Mouse (Mus musculus) testis, adult 2 months (tissue): Measurements from ENCODE around the gene Cav2. TPM values are rescaled to one million over a fixed set of nuclear protein-coding genes. Genes with fewer than 3 reads are reported as not detected.
A peak's percentile ranks its signal among the peaks of the same experiment; 100 is the strongest.

Experiments
- H3K27ac ChIP-seq: fragments of 200-500 bp; 2 replicates; pipeline ENCODE4 v1.5.1; 2012; ENCODE audit warnings: low read depth, low read length; ENCODE audit not compliant: control insufficient read depth, insufficient read depth
- H3K27me3 ChIP-seq: fragments of 200-500 bp; 2 replicates; pipeline ENCODE4 v1.6.1; 2012; ENCODE audit warnings: mild to moderate bottlenecking, low read length, moderate library complexity; ENCODE audit not compliant: control insufficient read depth, insufficient read depth
- H3K36me3 ChIP-seq: fragments of 200-500 bp; 2 replicates; pipeline ENCODE4 v1.6.1; 2012; ENCODE audit warnings: mild to moderate bottlenecking, low read length; ENCODE audit not compliant: control insufficient read depth, insufficient read depth
- H3K4me1 ChIP-seq: fragments of 200-500 bp; 2 replicates; pipeline ENCODE4 v1.6.1; 2012; ENCODE audit warnings: low read length; ENCODE audit not compliant: control insufficient read depth, insufficient read depth
- H3K4me3 ChIP-seq: fragments of 200-500 bp; 2 replicates; pipeline ENCODE4 v1.5.1; 2012; ENCODE audit warnings: low read depth, mild to moderate bottlenecking, low read length, moderate library complexity, mixed read lengths; ENCODE audit not compliant: control insufficient read depth
- CTCF ChIP-seq: fragments of 200-500 bp; IDR thresholded peaks from 2 replicates; pipeline ENCODE4 v1.5.1; 2012; ENCODE audit warnings: low read depth, mild to moderate bottlenecking, inconsistent platforms, low read length, moderate library complexity; ENCODE audit not compliant: control insufficient read depth, insufficient read depth, insufficient replicate concordance
- POLR2A ChIP-seq: fragments of 200-500 bp; IDR thresholded peaks from 2 replicates; pipeline ENCODE4 v1.6.1; 2012; ENCODE audit warnings: low read depth, mild to moderate bottlenecking, inconsistent platforms, low read length, moderate library complexity; ENCODE audit not compliant: control insufficient read depth
- polyA plus RNA-seq: library from polyadenylated mRNA; depleted of rRNA; stranded (reverse); fragments of >200 nt; gene quantifications from 2 replicates; pipeline ENCODE4 v1.2.3, GENCODE M21; 2012

The Cav2 gene
- polyA plus RNA-seq, 1 experiment: 2.3 TPM

DNA sequence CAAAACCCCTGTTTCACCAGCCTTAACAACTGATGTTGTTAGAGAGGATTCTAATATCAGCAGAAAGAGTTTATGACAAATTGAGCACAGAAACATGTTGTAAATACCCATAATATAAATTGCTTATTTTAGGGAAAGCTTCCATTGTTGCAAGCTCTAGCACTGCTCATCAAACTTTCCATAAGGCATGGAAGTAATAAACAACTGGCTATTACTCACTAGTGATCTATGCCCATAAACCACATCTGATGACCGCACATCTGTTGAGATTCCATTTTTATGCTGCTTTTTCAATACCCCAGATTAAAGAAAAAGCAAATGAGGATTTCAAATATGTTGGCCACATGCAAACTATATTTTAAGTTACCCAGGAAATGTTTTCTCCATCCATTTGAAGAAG, 22.8 kb upstream of the Cav2 start:
- no peak for TF ChIP-seq CTCF
- TF ChIP-seq POLR2A: no peak
- no peaks in the 10 kb centered on the region for H3K27me3 ChIP-seq
- H3K4me3 ChIP-seq: no peak overlapping the region
- H3K27ac ChIP-seq: no peak overlapping the region
- no peaks in the 10 kb centered on the region for H3K4me1 ChIP-seq
- no peaks in the 10 kb centered on the region for H3K36me3 ChIP-seq

DNA sequence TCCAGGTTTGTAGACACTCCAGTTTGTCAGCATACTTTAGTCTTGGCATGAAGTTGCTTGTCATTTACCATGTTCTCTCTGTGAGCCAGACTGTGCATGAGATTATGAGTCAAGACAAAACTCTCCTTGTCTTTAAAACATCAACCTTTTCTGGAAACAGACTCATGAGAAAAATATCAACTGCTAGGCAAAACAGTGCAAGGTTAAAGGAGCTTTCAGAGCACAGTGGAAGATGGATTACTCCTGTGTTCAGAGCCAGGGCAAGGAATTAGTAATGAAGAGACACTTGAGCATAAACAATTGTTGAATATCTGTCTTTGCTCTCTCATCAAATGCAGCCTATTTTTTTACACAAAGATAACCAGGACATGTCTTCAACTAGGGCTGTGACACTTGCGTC, 22.1 kb upstream of the Cav2 start:
- H3K27me3 ChIP-seq: no peaks in the 10 kb centered on the region
- H3K4me1 ChIP-seq: no peaks in the 10 kb centered on the region
- no peak overlapping the region for H3K4me3 ChIP-seq
- no peak for TF ChIP-seq CTCF
- no peak for TF ChIP-seq POLR2A
- no peaks in the 10 kb centered on the region for H3K36me3 ChIP-seq
- no peak overlapping the region for H3K27ac ChIP-seq

DNA sequence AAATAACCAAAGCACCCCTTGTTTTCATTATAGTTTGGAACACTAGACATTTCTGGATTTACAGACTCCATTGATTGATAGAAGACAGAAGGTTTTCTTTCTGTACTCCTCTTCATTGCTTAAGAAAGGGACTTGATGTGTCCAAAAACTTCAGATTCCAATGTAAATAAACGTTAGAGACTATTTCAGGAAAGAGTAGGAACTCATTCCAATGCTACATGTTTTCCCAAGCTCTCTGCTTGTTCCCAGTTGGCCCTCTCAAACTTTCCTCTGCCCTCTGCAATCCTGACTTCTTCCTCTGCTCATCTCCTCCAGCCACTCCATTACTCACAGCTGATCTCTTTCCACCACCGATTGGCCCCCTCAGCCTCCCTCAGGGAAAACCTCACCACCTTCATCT, 18.2 kb upstream of the Cav2 start:
- H3K27ac ChIP-seq: no peak overlapping the region
- H3K27me3 ChIP-seq: no peaks in the 10 kb centered on the region
- no peak overlapping the region for H3K4me3 ChIP-seq
- TF ChIP-seq CTCF: no peak
- no peak for TF ChIP-seq POLR2A
- H3K36me3 ChIP-seq: no peaks in the 10 kb centered on the region
- H3K4me1 ChIP-seq: no peaks in the 10 kb centered on the region

DNA sequence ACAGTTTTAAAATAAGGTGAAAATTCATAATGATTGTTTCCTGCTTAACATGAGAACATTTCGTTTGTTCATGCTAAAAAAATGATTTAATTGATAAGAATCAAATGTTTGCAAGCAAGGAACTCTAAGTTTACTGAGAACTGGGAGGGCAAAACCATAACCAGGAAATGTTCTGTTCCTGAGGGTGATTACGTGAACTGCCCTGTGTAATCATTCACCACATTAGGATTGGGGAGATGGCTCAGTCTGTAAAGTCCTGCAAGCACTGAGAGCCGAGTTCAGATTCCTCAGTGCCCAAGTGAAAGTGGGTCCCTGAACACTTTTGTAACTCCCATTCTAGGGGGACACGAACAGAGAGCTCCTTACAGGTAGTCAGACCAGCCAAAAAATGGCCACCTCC, 15.9 kb upstream of the Cav2 start:
- H3K4me1 ChIP-seq: no peaks in the 10 kb centered on the region
- no peak overlapping the region for H3K4me3 ChIP-seq
- H3K27me3 ChIP-seq: no peaks in the 10 kb centered on the region
- no peak overlapping the region for H3K27ac ChIP-seq
- H3K36me3 ChIP-seq: no peaks in the 10 kb centered on the region
- TF ChIP-seq CTCF (no peak), POLR2A (no peak)

DNA sequence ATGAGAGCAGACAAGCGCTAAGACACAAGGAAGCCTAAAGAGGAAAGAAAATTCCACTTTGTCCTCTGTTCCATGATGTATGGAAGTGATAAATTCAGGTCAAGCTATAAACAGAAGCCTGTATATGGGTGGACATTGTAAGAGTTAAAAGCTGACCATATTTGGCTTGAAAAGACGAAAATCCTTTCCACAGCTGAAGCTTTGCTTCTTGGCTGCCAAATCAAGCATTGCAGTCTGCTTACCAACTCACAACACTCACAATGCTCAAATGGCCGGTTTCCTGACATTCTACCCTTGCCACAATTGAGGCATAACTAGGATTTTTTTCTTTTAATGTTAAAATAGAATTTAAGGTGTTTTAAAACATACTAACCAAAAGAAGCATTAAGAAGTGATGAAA, 14.5 kb upstream of the Cav2 start:
- no peaks in the 10 kb centered on the region for H3K36me3 ChIP-seq
- no peaks in the 10 kb centered on the region for H3K27me3 ChIP-seq
- H3K27ac ChIP-seq: no peak overlapping the region
- H3K4me3 ChIP-seq: no peak overlapping the region
- TF ChIP-seq CTCF: no peak
- TF ChIP-seq POLR2A: no peak
- H3K4me1 ChIP-seq: no peaks in the 10 kb centered on the region

DNA sequence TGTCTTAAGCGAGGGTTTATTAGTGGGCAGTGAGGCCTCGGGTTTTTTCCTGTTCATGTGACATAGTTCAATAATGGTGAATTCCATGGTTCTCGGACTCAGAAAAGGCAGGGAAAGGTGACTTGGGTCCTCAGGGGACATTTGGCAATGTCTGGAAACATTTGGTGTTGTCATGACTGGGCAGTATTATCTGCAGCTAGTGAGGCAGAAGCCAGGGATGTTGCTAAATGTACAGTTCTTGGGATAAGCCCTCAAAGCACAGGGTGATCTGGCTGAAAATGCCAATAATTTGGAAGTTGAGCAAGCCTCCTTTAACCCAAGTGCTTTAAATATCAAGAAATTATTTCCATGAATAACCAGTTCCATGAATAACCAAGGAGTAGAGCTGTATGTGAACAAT, 2.6 kb upstream of the Cav2 start:
- H3K27ac ChIP-seq: no peak overlapping the region
- H3K27me3 ChIP-seq: no peaks in the 10 kb centered on the region
- no peak overlapping the region for H3K4me3 ChIP-seq
- no peak for TF ChIP-seq CTCF
- TF ChIP-seq POLR2A: no peak
- peaks cover 6% of the 10 kb centered on the region for H3K4me1 ChIP-seq
- H3K36me3 ChIP-seq: no peaks in the 10 kb centered on the region

DNA sequence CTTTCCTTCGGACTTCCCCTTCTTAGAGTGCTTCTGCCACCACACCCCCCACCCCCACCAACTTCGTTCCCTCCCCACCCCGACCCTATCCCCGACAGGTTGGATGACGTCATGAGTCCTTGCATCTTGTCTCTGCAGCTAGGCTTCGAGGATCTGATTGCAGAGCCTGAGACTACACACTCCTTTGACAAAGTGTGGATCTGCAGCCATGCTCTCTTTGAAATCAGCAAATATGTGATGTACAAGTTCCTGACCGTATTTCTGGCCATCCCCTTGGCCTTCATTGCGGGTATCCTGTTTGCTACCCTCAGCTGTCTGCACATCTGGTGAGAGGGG, 740 bp downstream of the Cav2 start:
- Histone ChIP-seq H3K4me3 (peak overlapping the region; percentile 69; the same call in 1 of the 2 replicates), H3K27ac (0 out of 2 replicates have a peak overlapping the region, but pooled peaks have one; percentile 5), H3K27me3 (no peaks in the 10 kb centered on the region), H3K36me3 (no peaks in the 10 kb centered on the region), H3K4me1 (peaks cover 6% of the 10 kb centered on the region)
- TF ChIP-seq POLR2A (no peak), CTCF (no peak)

DNA sequence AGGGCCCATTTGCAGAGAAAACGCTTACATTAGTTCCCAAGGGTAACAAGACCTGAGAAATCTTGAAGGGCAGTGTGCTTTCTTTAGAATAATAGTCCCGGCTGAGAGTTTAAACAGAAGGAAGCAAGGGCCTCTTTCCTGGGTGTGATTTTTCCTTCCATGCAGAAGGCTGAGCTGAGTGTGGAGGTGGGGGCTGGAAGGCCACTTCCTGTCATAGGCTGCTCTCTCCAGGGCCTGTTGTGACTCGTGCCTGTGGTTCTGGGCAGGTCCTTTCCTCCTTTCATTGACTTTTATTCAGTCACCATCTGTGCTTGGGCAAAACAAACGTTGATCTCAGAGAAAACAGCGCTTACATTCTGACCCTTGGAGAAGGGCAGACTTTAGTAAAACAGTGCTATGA, 1.2 kb downstream of the Cav2 start:
- TF ChIP-seq POLR2A: no peak
- no peak for TF ChIP-seq CTCF
- 0 out of 2 replicates have a peak overlapping the region, but pooled peaks have one; percentile 5 for H3K27ac ChIP-seq
- H3K4me3 ChIP-seq: no peak overlapping the region
- H3K36me3 ChIP-seq: no peaks in the 10 kb centered on the region
- no peaks in the 10 kb centered on the region for H3K27me3 ChIP-seq
- H3K4me1 ChIP-seq: peaks cover 6% of the 10 kb centered on the region
